Mouse (Mus musculus): ENCODE data around the gene Elmo1. TPM values are rescaled to one million over a fixed set of nuclear protein-coding genes. Genes with fewer than 3 reads are reported as not detected.

The Elmo1 gene
- total and polyA plus RNA-seq, 3 experiments: 23.1 to 50.2 (median 32.2) TPM

DNA sequence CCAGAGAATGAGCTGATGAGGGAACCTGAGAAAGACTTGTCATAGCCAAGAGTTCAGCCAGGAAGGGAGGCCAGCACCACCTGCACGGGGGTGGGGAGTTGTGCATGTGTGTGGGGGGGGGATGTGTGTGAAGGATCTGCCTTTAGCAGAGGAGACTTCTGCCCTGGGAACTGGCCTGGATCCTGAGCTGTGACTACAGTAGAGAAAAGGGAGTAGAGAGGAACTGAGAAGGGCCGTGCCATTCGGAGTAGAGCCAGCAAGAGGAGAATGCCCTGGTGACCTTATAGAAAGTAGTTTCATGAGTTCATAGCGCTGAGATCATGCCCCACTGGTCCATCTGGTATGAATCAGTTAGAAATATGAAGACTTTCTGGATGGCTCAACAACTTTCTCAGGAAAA lies 215.2 kb downstream of the Elmo1 start:
- Histone ChIP-seq H3K79me2 (replicated peaks; ENCODE audit: control insufficient read depth, extremely low read depth, insufficient read depth, poor library complexity, severe bottlenecking) (no peaks in the 10 kb centered on the region), H3K9me3 (replicated peaks; ENCODE audit: low read length) (no peaks in the 10 kb centered on the region), H3K27ac (ENCODE audit: insufficient read depth, low read depth) (no peak overlapping the region), H3K27me3 (replicated peaks) (no peaks in the 10 kb centered on the region), H3K4me2 (ENCODE audit: insufficient read depth, low read depth, poor library complexity, severe bottlenecking) (no peak overlapping the region), H3K9ac (ENCODE audit: insufficient read depth, low read depth) (no peak overlapping the region), H3K36me3 (replicated peaks in 1 of 2; ENCODE audit: control insufficient read depth in 1 of 2, insufficient read depth in 1 of 2, low read length in 1 of 2) (peaks cover 38 to 78% of the 10 kb centered on the region in 2 experiments), H3K4me1 (ENCODE audit: control insufficient read depth in 1 of 2, insufficient read depth in 2 of 2) (peaks cover 19 to 41% of the 10 kb centered on the region in 2 experiments), H3K4me3 (replicated peaks in 1 of 3; ENCODE audit: low read depth in 2 of 3, low read length in 2 of 3, poor library complexity in 1 of 3) (no peak overlapping the region)
- TF ChIP-seq MXI1 (IDR thresholded peaks at IDR 0.05; ENCODE audit: low read depth, low read length) (peak; percentile 84), ZKSCAN1 (IDR thresholded peaks at IDR 0.05; ENCODE audit: borderline replicate concordance, low read depth, low read length) (no peak), IRF4 (IDR thresholded peaks at IDR 0.05; ENCODE audit: low read depth, low read length) (peak; percentile 48), MAFK (IDR thresholded peaks at IDR 0.05; ENCODE audit: insufficient replicate concordance, low read length) (no peak), HCFC1 (IDR thresholded peaks at IDR 0.05; ENCODE audit: low read depth, low read length) (no peak), JUND (conservative IDR thresholded peaks at IDR 0.05; ENCODE audit: low read depth, low read length) (no peak), BHLHE40 (IDR thresholded peaks at IDR 0.05; ENCODE audit: low read depth, low read length) (peak; percentile 62), MAX (IDR thresholded peaks at IDR 0.05; ENCODE audit: low read length) (no peak), USF1 (IDR thresholded peaks at IDR 0.05; ENCODE audit: low read depth, low read length) (no peak), KAT2A (IDR thresholded peaks at IDR 0.05; ENCODE audit: insufficient replicate concordance, low read length) (no peak), TCF12 (IDR thresholded peaks at IDR 0.05; ENCODE audit: low read depth, low read length) (no peak), GABPA (IDR thresholded peaks at IDR 0.05; ENCODE audit: insufficient replicate concordance, low read depth, low read length) (no peak), CHD2 (IDR thresholded peaks at IDR 0.05; ENCODE audit: low read length) (no peak), SIN3A (IDR thresholded peaks at IDR 0.05; ENCODE audit: low read length) (no peak), JUN (IDR thresholded peaks at IDR 0.05; ENCODE audit: insufficient read depth, low read depth, low read length) (no peak), ELF1 (IDR thresholded peaks at IDR 0.05; ENCODE audit: low read depth, low read length) (no peak), ZNF384 (IDR thresholded peaks at IDR 0.05; ENCODE audit: low read depth, low read length) (no peak), MYC (IDR thresholded peaks at IDR 0.05; ENCODE audit: low read depth, low read length) (0 out of 2 replicates have a peak, but pooled peaks have one; percentile 13), E2F4 (IDR thresholded peaks at IDR 0.05; ENCODE audit: insufficient replicate concordance, low read depth, low read length) (no peak), ETS1 (conservative IDR thresholded peaks at IDR 0.05; ENCODE audit: low read depth, low read length) (0 out of 2 replicates have a peak, but pooled peaks have one; percentile 39), CTCF (conservative IDR thresholded peaks at IDR 0.05 in 1 of 2, IDR thresholded peaks at IDR 0.05 in 1 of 2; ENCODE audit: low read depth in 2 of 2, low read length in 2 of 2) (no peak)
- dilution Hi-C loops (cut with MboI; ENCODE audit: extremely low pct_ligation_motif_present, extremely low pct_unique_long_range_greater_than_20kb, low sequenced_read_pairs): no loop called here
- DNase-seq (ENCODE audit: extremely low read depth): peak; percentile 57
- in situ Hi-C loops (cut with MboI; ENCODE audit: low pct_ligation_motif_present, low pct_unique_long_range_greater_than_20kb, low sequenced_read_pairs): no loop called here
